Mouse (Mus musculus): ENCODE measurements around the gene Lamc2.

- TF ChIP-seq CTCF (IDR thresholded peaks at IDR 0.05; ENCODE audit: low read depth) (no peak), EP300 (IDR thresholded peaks at IDR 0.05; ENCODE audit: low read depth) (no peak)
These were observed 85.3 kb downstream of the Lamc2 start for GRCm38 (mm10) chr1:153100912-153101311.
